Mouse (Mus musculus) naive thymus-derived CD4-positive, alpha-beta T cell, adult 2 months (primary cell): Measurements from ENCODE around the gene Anks6.
"Not testable (repeated sequence)": the region's sequence is repeated elsewhere in the genome, so short reads cannot be mapped to it uniquely, and the experiment has no call there.

ENCODE experiments used
- DNase-seq: peaks from one replicate; pipeline ENCODE4 v3.0.0-alpha.2; 2011; ENCODE audit warnings: low read depth

The Anks6 gene

GRCm38 (mm10) chr4:47056791-47057509, at the start of gene Anks6:
TSS of gene Anks6 (minus strand) at chr4:47057427.
- DNase-seq, result no peak

GRCm38 (mm10) chr4:47103561-47103960, 46.3 kb upstream of the Anks6 start:
- no peak for DNase-seq

DNA sequence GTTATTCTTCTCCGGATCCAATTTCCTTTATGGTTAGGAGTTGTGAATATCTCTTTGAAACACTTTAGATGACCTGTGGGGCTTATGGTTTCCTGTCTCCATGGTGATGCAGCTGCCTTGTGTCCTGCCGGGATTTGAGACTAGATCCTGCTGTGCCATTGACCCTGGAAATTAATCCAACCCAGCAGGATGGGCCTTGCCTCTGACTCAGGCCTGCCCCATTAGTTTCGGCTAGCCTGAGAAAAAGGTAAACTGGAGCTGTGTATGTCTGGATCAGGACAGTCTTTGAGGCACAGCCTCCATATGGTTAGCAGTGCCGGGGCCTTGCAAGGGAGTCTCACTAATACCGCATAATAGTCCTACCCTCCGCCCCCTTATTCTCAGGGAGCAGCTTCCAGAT, 36.4 kb upstream of the Anks6 start:
- no peak for DNase-seq

GRCm38 (mm10) chr4:47093161-47093560, 35.9 kb upstream of the Anks6 start:
- no peak for DNase-seq

GRCm38 (mm10) chr4:47092387-47093021, 35.3 kb upstream of the Anks6 start:
- peak; percentile 32 for DNase-seq

DNA sequence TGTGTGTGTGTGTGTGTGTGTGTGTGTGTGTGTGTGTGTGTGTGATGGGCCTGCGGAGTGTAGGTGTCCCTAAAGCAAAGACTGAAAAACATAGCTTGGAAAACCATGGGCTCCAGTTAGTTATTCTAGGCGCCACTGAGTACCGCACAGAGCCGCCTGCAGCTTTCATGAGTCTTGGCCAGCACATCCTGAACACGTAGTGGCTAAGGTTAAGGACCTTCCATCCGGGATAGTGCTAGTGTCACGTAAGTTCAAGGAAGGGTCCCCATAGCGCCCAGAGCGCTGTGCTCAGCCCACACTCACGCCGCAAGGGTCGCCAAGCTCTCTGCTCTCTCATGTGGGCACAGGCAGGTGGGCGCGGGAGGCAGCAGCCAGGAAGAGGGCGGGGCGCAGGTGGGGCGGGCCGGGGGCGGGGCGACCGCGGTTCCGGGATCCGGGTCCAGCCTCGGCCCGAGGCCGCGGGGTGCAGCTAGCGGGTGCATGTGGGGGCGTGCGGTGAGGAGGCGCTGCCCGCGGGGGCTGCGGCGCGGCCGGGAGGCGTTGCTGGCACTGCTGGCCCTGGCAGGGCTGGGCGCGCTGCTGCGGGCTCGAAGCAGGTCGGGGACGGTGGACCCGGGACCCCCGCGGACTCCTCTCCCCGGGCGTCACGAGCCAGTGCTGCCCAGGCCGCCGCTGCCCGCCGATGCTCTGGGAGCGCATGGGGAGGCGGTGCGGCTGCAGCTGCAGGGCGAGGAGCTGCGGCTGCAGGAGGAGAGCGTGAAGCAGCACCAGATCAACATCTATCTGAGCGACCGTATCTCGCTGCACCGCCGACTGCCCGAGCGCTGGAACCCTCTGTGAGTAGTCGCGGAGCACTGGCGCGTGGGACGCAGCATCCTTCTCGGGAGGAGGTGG, 34.5 kb upstream of the Anks6 start, which contains the start of gene Galnt12:
Galnt12 (plus strand) TSS at position 417 of the 894 bp plus-strand sequence.
- DNase-seq, result peak; percentile 71

GRCm38 (mm10) chr4:47088671-47089070, 31.4 kb upstream of the Anks6 start:
- DNase-seq, result no peak

DNA sequence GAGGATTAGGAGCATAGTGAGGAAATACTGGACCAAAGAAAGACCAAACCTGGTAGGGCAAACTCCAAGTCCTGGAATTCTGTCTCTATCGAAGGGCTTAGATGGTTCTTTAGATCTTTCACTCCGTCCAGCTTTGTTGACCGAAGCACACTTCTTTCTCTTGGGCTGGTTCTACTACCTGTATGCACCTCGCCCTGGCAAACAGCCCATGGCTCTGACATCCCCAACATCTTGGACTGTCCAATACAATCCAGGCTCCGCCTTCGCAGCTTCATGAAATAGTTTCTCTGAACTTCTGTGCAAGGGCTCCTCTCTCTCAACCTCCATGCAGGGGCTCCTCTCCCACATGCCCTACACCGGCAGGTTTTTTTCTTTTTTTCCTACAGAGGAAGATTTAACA, 26.6 kb upstream of the Anks6 start:
- no peak for DNase-seq

- no peak for DNase-seq
Measured at GRCm38 (mm10) chr4:47080647-47081010, 23.4 kb upstream of the Anks6 start.

- no peak for DNase-seq
Measured at GRCm38 (mm10) chr4:47079997-47080646, 22.9 kb upstream of the Anks6 start.

DNA sequence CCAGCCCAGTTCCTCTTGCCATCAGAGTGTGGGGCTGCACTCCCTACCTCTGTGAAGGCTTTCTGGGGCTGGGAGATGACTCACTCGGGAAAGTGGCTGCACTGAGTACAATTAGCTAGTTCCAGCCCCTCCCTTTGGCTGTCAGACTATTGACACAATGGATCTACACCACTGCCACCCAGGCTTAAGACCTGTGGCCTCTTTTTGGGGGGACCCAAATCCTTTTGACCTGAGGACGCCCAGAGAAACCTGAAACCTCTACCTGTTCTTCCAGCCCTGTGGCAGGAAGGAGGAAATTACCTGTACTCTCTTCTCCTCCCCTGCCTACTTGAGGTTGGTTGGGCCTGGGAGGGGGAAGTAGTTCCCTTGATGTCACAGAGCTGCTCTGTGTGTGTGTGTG, 17.8 kb upstream of the Anks6 start:
- no peak for DNase-seq

- DNase-seq, result no peak
Measured at GRCm38 (mm10) chr4:47060900-47061299, 3.7 kb upstream of the Anks6 start.

- DNase-seq, result no peak
Measured at GRCm38 (mm10) chr4:47057510-47058325, 491 bp upstream of the Anks6 start.

GRCm38 (mm10) chr4:47055570-47056080, 1.6 kb downstream of the Anks6 start:
- no peak for DNase-seq

- DNase-seq, result not testable (repeated sequence)
Measured at GRCm38 (mm10) chr4:47055170-47055569, 2.1 kb downstream of the Anks6 start.

GRCm38 (mm10) chr4:47051905-47052304, 5.3 kb downstream of the Anks6 start:
- no peak for DNase-seq

- DNase-seq, result no peak
Measured at GRCm38 (mm10) chr4:47050642-47051381, 6.4 kb downstream of the Anks6 start.

GRCm38 (mm10) chr4:47050167-47050566, 7.1 kb downstream of the Anks6 start:
- peak; percentile 77 for DNase-seq

DNA sequence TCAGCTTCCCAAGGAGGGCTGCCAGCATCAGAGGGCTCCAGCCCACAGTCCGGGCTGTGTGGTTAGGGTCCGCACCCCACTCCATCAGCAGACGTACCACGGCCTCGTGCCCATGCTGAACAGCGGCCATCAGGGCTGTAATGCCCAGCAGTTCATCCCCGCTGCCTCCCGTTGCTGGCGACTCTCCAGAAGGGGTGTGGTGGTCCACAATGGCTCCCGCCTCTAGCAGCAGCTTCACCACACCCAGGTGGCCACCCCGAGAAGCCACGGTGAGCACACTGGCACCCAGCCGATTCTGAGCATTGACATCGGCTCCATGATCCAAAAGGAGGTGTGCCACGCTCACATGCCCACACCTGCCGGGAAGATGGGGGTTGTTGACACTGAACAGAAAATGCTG, 8.0 kb downstream of the Anks6 start:
- no peak for DNase-seq

DNA sequence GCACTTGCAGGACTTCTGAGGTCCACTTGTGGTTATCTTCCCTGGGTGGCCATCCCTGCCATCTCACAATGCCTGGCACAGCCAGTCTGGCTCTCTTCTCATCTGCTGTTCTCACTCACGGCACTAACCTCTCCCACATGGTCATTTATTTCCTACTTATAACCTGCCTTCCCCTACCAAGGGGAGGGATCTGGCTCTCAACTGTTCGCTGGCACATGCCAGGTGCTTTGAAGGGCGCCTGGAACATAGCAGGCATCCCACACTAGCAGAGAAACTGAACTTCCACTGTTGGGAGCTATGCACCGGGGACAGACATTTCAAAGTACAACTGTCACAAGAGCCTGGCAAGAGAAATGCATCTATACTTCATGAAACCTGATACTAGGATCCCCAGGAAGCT, 9.5 kb downstream of the Anks6 start:
- DNase-seq, result no peak
